ENCODE assay signal across 20 mouse cellular contexts in the genomic region with DNA sequence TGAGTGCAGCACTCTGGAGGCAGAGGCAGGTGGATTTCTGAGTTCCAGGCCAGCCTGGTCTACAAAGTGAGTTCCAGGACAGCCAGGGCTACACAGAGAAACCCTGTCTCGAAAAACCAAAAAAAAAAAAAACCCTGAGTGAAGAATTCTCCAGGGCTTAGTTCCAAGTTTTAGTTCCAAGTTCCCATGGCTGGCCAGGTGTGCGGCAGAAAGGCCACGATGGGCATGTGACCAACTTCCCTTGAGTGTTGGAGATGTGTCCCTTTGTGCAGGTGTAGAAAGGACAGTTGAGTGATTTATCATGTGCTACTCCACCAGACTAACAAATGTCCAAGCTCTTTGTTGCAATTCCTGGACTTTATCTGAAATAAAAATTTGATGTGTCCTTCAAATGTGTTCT. TPM values are rescaled to one million over a fixed set of nuclear protein-coding genes. Genes with fewer than 3 reads are reported as not detected.
"Had no signal": no experiment of that assay in that cellular context is flagged by ENCODE, and none has a peak within 500 bp of the region (broad histone marks: within the 10 kb centered on the region; RNA-seq: fewer than 3 reads in every experiment).

No protein-coding gene starts in this region.

RNA-seq across cellular contexts. Expression of gene Gsta2, which starts 6.4 kb away (rescaled TPM):
- polyA plus RNA-seq: forebrain, embryonic 16.5 days; frontal cortex, adult 2 months; heart, embryonic 11.5 days; heart, embryonic 13.5 days; heart, embryonic 15.5 days; heart, postnatal 0 days; hindbrain, embryonic 11.5 days; hindbrain, embryonic 13.5 days; hindbrain, embryonic 15.5 days; hindbrain, postnatal 0 days; limb, embryonic 10.5 days; limb, embryonic 12.5 days had no signal

RNA-seq across cellular contexts. Expression of gene Dppa5a, which starts 18.8 kb away (rescaled TPM):
- polyA plus RNA-seq: heart, adult 2 months; heart, embryonic 11.5 days; heart, embryonic 13.5 days; heart, embryonic 15.5 days; heart, postnatal 0 days; intestine, embryonic 14.5 days; kidney, embryonic 14.5 days; limb, embryonic 10.5 days; liver, embryonic 12.5 days; liver, embryonic 14.5 days; liver, embryonic 16.5 days had no signal

RNA-seq across cellular contexts. Expression of gene Omt2b, which starts 21.8 kb away (rescaled TPM):
- polyA plus RNA-seq: forebrain, embryonic 16.5 days; frontal cortex, adult 2 months; heart, adult 2 months; heart, embryonic 11.5 days; heart, embryonic 13.5 days; heart, embryonic 15.5 days; heart, postnatal 0 days; hindbrain, embryonic 11.5 days; hindbrain, embryonic 13.5 days; hindbrain, embryonic 15.5 days; hindbrain, postnatal 0 days; intestine, embryonic 14.5 days; kidney, embryonic 14.5 days; kidney, embryonic 16.5 days; limb, embryonic 10.5 days; limb, embryonic 12.5 days; limb, embryonic 14.5 days; liver, embryonic 12.5 days; liver, embryonic 14.5 days; liver, embryonic 16.5 days had no signal

RNA-seq across cellular contexts. Expression of gene Ooep, which starts 29.4 kb away (rescaled TPM):
- polyA plus RNA-seq: heart, adult 2 months; liver, embryonic 12.5 days; liver, embryonic 16.5 days had no signal

RNA-seq across cellular contexts. Expression of gene Omt2a, which starts 34.5 kb away (rescaled TPM):
- polyA plus RNA-seq: forebrain, embryonic 16.5 days; frontal cortex, adult 2 months; heart, adult 2 months; heart, embryonic 11.5 days; heart, embryonic 13.5 days; heart, embryonic 15.5 days; heart, postnatal 0 days; hindbrain, embryonic 11.5 days; hindbrain, embryonic 13.5 days; hindbrain, embryonic 15.5 days; hindbrain, postnatal 0 days; intestine, embryonic 14.5 days; kidney, embryonic 14.5 days; kidney, embryonic 16.5 days; limb, embryonic 10.5 days; limb, embryonic 12.5 days; limb, embryonic 14.5 days; liver, embryonic 12.5 days; liver, embryonic 14.5 days; liver, embryonic 16.5 days had no signal
